Mouse (Mus musculus) embryo, embryonic 11.5 days (tissue): ENCODE data around the gene Med11.
A peak's percentile ranks its signal among the peaks of the same experiment; 100 is the strongest.
"Not testable (repeated sequence)": the region's sequence is repeated elsewhere in the genome, so short reads cannot be mapped to it uniquely, and the experiment has no call there.

ENCODE experiments used
- DNase-seq: peaks from one replicate; pipeline ENCODE4 v3.0.0-alpha.2; 2012; ENCODE audit warnings: low read depth, low spot score

Med11 gene

GRCm38 (mm10) chr11:70451797-70452498, at the start of gene Med11:
Gene Med11 (plus strand): TSS chr11:70451919.
- DNase-seq = peak; percentile 91

- no peak for DNase-seq
Measured at GRCm38 (mm10) chr11:70403598-70403997, 48.1 kb upstream of the Med11 start.

- DNase-seq = peak; percentile 94
Measured at GRCm38 (mm10) chr11:70409594-70410296, 42.0 kb upstream of the Med11 start, which contains the start of gene Pelp1. Gene Pelp1 (minus strand): TSS chr11:70410031.

DNA sequence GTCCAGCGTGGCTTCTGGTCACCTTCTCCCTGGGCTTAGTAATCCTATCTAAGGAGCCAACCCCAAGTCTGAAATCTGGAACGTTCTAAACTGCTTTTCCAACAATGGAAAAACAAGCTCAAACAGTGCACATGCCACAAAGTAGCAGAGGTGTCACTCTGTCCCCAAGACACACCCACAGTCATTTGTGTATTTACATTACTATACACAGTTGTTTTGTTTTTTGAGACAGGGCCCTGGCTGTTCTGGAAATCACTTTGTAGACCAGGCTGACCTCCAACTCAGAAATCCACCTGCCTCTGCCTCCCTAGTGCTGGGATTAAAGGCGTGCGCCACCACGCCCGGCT, 41.4 kb upstream of the Med11 start:
- no peak for DNase-seq

- DNase-seq = no peak
Measured at GRCm38 (mm10) chr11:70412591-70412990, 39.1 kb upstream of the Med11 start.

GRCm38 (mm10) chr11:70413961-70414360, 37.8 kb upstream of the Med11 start:
- DNase-seq = peak; percentile 72

- no peak for DNase-seq
Measured at GRCm38 (mm10) chr11:70418199-70418598, 33.5 kb upstream of the Med11 start.

DNA sequence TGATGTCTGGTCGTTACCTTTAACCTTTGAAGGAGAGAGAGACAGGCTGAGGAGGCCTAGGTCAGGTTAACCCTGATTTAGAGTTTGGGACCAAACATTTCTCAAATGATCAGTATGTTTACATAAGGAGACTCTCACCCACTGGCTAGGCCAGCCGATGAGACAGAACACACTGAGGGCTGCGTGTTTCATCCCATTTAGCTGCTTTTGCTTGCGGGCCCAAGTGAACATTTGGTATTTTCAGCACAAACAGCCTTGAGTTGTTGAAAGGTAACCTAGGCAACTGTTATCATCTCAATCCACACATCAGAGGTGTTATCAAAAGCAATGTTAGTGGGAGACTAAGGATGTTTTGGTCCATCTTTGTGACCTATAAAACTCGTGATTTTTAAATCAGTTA, 32.2 kb upstream of the Med11 start:
- DNase-seq = no peak

DNA sequence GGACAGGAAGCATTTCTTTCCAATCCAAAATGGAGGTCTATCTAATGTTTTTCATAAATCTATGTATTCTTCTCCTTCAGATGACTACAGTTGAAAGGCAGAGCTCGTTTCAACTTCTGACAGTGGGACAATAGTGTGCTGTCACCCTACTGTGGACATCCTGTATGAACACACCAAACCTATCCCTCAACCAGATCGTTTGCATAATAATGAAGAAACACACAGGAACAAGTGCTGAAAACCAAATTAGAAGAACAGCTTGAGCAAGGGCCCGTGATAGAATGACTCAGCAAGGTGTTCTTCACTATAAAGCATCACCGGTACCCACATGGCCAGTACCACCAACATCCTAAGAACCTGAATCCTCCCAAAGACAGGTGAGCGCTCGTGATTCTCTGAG, 25.1 kb upstream of the Med11 start:
- DNase-seq = not testable (repeated sequence)

- no peak for DNase-seq
Measured at GRCm38 (mm10) chr11:70431574-70431973, 20.1 kb upstream of the Med11 start.

- peak; percentile 96 for DNase-seq
Measured at GRCm38 (mm10) chr11:70432048-70432894, 19.4 kb upstream of the Med11 start, which contains the start of gene Arrb2. Gene Arrb2 (plus strand): TSS chr11:70432635.

- no peak for DNase-seq
Measured at GRCm38 (mm10) chr11:70432895-70433568, 18.7 kb upstream of the Med11 start.

- no peak for DNase-seq
Measured at GRCm38 (mm10) chr11:70433569-70433943, 18.2 kb upstream of the Med11 start.

DNA sequence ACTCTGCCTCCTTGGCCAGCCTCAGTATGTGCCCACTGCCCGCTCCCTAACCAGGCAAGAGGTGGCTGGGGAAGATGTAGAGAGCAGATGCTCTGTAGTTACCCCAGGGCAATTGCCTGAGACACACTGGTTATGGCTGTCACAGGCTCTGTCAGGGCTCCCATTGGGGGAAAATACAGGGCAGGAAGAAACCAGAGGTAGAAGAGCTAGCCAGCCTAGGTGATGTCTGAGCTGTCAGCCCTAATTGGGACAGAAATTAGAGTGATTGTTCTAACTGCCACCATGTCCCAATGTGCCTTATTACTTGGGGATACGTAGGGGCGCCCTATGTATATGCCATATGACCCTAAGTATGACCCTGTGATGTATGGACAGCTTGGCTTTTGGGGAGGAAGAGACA, 17.8 kb upstream of the Med11 start:
- DNase-seq = no peak

GRCm38 (mm10) chr11:70435476-70435875, 16.2 kb upstream of the Med11 start:
- no peak for DNase-seq

- DNase-seq = no peak
Measured at GRCm38 (mm10) chr11:70437426-70437825, 14.3 kb upstream of the Med11 start.

DNA sequence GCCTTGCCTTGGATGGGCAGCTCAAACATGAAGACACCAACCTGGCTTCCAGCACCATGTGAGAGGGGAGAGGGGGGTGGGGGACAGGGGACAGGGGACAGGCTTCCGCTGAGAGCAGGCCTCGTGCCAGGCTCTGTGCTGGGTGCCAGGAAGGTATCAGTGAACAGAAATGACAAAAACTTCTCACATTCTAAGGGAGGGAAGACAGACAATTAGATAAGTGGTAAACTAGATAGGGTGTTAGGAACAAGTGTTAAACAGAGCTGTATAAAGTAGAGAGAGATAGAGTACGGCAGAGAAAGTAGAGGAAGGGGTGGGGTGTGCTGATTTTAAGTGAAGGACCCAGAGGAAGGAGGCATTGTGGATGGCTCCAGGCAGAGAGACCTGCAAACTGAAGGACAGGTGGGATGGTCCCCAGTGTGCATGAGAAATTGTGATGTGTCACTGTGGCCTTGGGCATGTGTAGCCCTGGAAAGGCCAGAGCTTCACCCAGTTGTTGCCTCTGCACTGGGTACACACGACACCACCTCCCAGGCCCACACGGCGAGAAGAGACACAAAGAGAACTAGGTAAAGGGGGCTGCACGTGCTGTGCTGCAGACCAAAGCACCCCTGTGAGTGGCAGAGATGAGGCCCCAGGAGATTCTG, 12.9 kb upstream of the Med11 start:
- DNase-seq = no peak

- DNase-seq = no peak
Measured at GRCm38 (mm10) chr11:70440637-70441036, 11.1 kb upstream of the Med11 start.

- DNase-seq = no peak
Measured at GRCm38 (mm10) chr11:70441882-70442281, 9.8 kb upstream of the Med11 start.

DNA sequence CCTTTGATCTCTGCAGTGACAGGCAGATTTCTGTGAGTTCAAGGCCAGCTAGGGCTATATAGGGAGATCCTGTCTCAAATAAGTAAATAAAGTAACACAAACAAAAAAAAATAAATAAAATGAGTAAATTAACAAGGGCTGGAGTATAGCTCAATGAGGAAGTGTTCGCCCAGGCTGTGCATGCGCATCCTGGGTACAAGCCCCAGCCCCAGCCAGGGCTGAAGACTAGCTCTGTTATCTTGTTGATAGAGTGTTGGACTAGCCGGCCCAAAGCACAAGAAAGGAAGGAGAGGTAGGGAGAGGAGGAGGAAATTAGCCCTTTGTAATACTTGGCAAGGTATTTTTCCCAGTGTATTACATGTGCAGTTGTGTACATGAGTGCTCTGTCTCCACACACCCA, 7.8 kb upstream of the Med11 start:
- DNase-seq = no peak

GRCm38 (mm10) chr11:70444667-70445066, 7.1 kb upstream of the Med11 start:
- no peak for DNase-seq
